Mouse (Mus musculus): Measurements from ENCODE around the gene Ccnl1. TPM values are rescaled to one million over a fixed set of nuclear protein-coding genes. Genes with fewer than 3 reads are reported as not detected.

Gene Ccnl1
- polyA plus RNA-seq, 1 experiment from 2014 or later = 129 TPM

DNA sequence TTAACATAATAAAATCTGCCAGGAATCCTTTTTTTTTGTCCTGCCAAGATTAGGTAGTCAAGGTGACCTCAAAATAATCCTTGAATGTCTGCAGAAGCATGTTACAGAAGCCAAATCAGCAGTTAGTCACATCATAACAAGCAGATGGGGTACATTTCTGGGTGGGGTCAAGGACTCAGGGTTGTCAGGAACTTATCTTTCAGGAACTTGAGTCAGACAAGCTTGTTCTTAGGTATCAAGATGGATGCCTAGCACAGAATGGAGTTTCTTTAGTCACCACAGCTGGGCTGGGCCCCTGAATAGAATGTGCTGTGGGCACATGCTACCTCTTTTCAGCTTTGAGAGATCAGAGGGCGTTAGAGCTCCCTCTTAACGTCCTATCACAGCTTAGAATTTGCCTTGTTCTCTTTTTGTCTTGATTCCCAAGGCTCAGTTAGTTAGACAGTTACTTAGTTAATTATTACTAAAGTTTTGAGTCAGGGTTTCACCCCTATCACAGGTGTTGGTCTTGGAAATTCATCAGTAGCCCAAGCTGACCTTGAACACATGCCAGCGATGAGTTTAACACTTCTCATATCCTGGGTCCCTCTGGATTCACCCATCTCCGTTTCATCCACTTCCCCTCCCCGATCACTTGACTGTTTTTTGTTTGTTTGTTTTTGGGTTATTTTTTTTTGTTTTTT, 32.9 kb downstream of the Ccnl1 start:
- WGBS = 81% methylated on average over 5 of the region's 5 CpGs
- Histone ChIP-seq H3K36me3 (ENCODE audit: insufficient read depth) (no peaks in the 10 kb centered on the region), H3K4me2 (no peak overlapping the region), H3K9me3 (ENCODE audit: low read depth, low read length) (no peaks in the 10 kb centered on the region), H3K4me1 (ENCODE audit: insufficient read depth) (peaks cover 10% of the 10 kb centered on the region; the same call in 1 of the 2 replicates), H3K9ac (no peak overlapping the region), H3K4me3 (ENCODE audit: low read depth, low read length) (no peak overlapping the region), H3K27me3 (ENCODE audit: insufficient read depth, low read length) (no peaks in the 10 kb centered on the region), H3K27ac (ENCODE audit: low read depth) (no peak overlapping the region)
- no peak for ATAC-seq (ENCODE audit: insufficient read depth)
- DNase-seq = no peak
- no peak for TF ChIP-seq CTCF (IDR thresholded peaks at IDR 0.05; ENCODE audit: low read depth)

DNA sequence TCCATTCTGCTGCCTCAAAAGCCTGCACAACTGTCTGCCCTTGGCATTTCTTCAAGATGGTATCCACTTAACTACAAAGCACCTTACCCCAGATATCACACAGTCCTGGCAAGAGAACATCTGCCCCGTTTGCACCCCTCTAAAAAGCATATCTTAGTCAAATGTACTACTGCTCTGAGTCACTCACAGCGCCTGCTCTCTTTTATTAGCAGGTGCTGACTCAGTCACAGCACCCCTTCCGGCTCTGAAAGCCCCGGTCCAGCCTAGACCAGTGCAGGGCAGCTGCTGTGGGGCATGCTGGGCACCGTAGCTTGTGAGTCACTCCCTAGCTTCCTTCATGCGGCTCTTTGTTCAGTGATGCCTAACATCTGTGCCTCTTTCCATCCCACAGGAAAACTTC, 35.6 kb downstream of the Ccnl1 start:
- 68% methylated on average over 6 of the region's 6 CpGs for WGBS
- no peak overlapping the region for H3K9ac ChIP-seq
- no peak overlapping the region for H3K27ac ChIP-seq (ENCODE audit: low read depth)
- H3K4me2 ChIP-seq = no peak overlapping the region
- H3K27me3 ChIP-seq (ENCODE audit: insufficient read depth, low read length) = no peaks in the 10 kb centered on the region
- ATAC-seq (ENCODE audit: insufficient read depth) (no peak), DNase-seq (no peak)
- no peaks in the 10 kb centered on the region for H3K4me1 ChIP-seq (ENCODE audit: insufficient read depth)
- no peak for TF ChIP-seq CTCF (IDR thresholded peaks at IDR 0.05; ENCODE audit: low read depth)
- H3K4me3 ChIP-seq (ENCODE audit: low read depth, low read length) = no peak overlapping the region
- H3K9me3 ChIP-seq (ENCODE audit: low read depth, low read length) = no peaks in the 10 kb centered on the region
- H3K36me3 ChIP-seq (ENCODE audit: insufficient read depth) = no peaks in the 10 kb centered on the region

DNA sequence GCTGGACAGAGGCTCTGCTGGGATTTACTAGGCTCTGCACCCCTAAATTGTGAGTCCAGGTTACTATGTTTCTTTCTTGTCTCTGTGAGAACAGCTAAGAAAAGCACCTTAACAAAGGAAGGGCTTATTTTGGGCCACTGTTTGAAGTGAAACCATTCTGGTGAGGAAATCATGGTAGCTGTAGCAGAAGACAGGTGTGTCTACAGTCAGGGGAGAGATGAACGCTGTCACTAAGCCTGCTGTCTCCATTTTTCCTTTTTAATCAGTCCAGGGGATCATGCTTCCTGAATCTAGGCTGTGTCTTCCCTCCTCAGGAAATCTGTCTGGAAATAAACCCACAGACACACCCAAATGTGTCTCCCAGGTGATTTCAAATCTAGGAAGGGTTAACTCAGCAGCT, 36.4 kb downstream of the Ccnl1 start:
- no peak for ATAC-seq (ENCODE audit: insufficient read depth)
- H3K36me3 ChIP-seq (ENCODE audit: insufficient read depth) = no peaks in the 10 kb centered on the region
- H3K4me2 ChIP-seq = no peak overlapping the region
- H3K27me3 ChIP-seq (ENCODE audit: insufficient read depth, low read length) = no peaks in the 10 kb centered on the region
- TF ChIP-seq CTCF (IDR thresholded peaks at IDR 0.05; ENCODE audit: low read depth) = no peak
- WGBS = 90% methylated on average over 1 of the region's 1 CpGs
- no peak overlapping the region for H3K9ac ChIP-seq
- DNase-seq = no peak
- no peaks in the 10 kb centered on the region for H3K9me3 ChIP-seq (ENCODE audit: low read depth, low read length)
- no peak overlapping the region for H3K27ac ChIP-seq (ENCODE audit: low read depth)
- no peak overlapping the region for H3K4me3 ChIP-seq (ENCODE audit: low read depth, low read length)
- H3K4me1 ChIP-seq (ENCODE audit: insufficient read depth) = no peaks in the 10 kb centered on the region

DNA sequence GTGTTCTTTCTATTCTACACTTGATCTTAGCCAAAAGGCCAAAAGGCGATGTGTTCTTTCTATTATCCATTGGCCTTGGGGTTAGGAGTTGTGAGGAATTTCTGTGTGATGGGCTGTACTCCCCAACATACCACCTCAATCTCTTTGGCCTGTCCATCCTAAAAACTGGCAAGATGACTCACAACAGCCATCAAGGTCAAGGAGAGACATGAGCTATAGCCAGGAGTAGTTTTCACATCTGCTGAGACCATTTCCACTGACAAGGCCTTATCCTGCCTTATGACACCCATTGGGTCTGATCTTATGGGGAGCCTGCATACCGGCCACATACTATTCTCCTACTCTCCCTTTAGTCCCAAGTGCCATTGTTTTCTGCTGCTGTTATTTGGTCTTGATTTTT, 39.0 kb downstream of the Ccnl1 start:
- H3K4me3 ChIP-seq (ENCODE audit: low read depth, low read length) = no peak overlapping the region
- DNase-seq (no peak), ATAC-seq (ENCODE audit: insufficient read depth) (no peak)
- H3K27ac ChIP-seq (ENCODE audit: low read depth) = no peak overlapping the region
- no peaks in the 10 kb centered on the region for H3K4me1 ChIP-seq (ENCODE audit: insufficient read depth)
- no peaks in the 10 kb centered on the region for H3K27me3 ChIP-seq (ENCODE audit: insufficient read depth, low read length)
- no peaks in the 10 kb centered on the region for H3K9me3 ChIP-seq (ENCODE audit: low read depth, low read length)
- TF ChIP-seq CTCF (IDR thresholded peaks at IDR 0.05; ENCODE audit: low read depth) = no peak
- no peak overlapping the region for H3K9ac ChIP-seq
- 92% methylated on average over 2 of the region's 2 CpGs for WGBS
- no peak overlapping the region for H3K4me2 ChIP-seq
- no peaks in the 10 kb centered on the region for H3K36me3 ChIP-seq (ENCODE audit: insufficient read depth)

DNA sequence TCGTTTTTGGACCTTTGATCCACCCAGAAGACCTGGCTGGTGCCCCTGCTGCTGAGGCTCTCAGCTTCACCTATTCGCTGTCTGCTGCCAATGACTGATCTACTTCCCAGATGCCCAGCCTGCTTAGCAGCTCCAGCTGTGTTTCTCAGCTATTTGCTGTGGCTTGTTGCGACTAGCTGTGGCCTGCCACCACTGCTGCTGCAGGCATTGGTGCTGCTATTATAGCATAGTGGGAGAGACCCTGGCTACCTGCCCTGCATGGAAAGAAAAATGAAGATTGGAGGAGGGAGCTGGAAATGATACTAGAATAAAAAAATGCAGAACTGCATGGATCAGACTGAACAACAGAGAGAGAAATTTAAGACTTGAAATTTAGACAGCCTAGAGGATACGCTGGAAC, 45.1 kb downstream of the Ccnl1 start:
- WGBS = 46% methylated on average over 4 of the region's 4 CpGs
- H3K27ac ChIP-seq (ENCODE audit: low read depth) = no peak overlapping the region
- no peak for ATAC-seq (ENCODE audit: insufficient read depth)

DNA sequence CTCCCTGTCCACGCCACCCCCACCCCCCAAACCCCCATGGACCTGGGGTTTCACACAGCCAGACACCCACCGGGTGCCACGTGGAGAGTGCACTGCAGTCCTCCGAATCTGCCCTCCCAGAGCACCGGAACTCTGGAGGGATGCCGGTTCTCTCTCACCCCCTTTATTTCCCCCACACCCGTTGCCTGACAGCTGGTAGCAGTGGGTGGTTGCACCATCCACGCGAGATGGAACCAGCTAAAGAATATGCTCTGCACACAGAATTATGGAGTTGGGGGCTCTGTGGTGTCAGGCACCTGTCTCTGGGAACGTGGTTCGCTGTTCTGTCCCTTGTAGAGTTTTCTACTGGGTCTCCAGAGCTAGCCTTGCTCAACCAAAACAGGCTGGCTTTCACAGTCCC, 45.8 kb downstream of the Ccnl1 start:
- Histone ChIP-seq H3K4me3 (ENCODE audit: low read depth, low read length) (no peak overlapping the region), H3K27me3 (ENCODE audit: insufficient read depth, low read length) (no peaks in the 10 kb centered on the region), H3K9ac (no peak overlapping the region), H3K4me2 (no peak overlapping the region), H3K27ac (ENCODE audit: low read depth) (no peak overlapping the region), H3K4me1 (ENCODE audit: insufficient read depth) (no peaks in the 10 kb centered on the region), H3K36me3 (ENCODE audit: insufficient read depth) (no peaks in the 10 kb centered on the region), H3K9me3 (ENCODE audit: low read depth, low read length) (no peaks in the 10 kb centered on the region)
- 59% methylated on average over 11 of the region's 11 CpGs for WGBS
- DNase-seq (no peak), ATAC-seq (ENCODE audit: insufficient read depth) (no peak)
- TF ChIP-seq CTCF (IDR thresholded peaks at IDR 0.05; ENCODE audit: low read depth) = no peak

More for the DNA sequence above, 45.1 kb downstream of the Ccnl1 start:
- H3K4me1 ChIP-seq (ENCODE audit: insufficient read depth) = no peaks in the 10 kb centered on the region
- no peaks in the 10 kb centered on the region for H3K27me3 ChIP-seq (ENCODE audit: insufficient read depth, low read length)
- DNase-seq = no peak
- TF ChIP-seq CTCF (IDR thresholded peaks at IDR 0.05; ENCODE audit: low read depth) = no peak
- no peak overlapping the region for H3K4me3 ChIP-seq (ENCODE audit: low read depth, low read length)
- H3K9ac ChIP-seq = no peak overlapping the region
- H3K9me3 ChIP-seq (ENCODE audit: low read depth, low read length) = no peaks in the 10 kb centered on the region
- H3K36me3 ChIP-seq (ENCODE audit: insufficient read depth) = no peaks in the 10 kb centered on the region
- no peak overlapping the region for H3K4me2 ChIP-seq

DNA sequence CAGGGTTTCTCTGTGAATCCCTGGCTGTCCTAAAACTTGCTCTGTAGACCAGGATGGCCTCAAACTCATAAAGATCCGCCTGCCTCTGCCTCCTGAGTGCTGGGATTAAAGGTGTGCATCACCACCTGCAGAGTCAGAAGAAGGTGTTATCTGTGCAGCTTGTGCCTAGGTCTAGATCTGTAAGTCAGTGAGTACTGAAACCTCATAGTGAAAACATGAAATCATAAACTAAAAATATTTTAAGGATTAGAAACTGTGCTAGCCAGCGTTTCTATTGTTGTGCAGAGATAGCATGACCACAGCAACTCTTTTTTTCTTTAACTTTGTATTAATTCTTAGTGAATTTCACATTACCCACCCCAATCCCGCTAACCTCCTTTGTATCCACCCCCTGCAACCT, 46.8 kb downstream of the Ccnl1 start:
- Histone ChIP-seq H3K9me3 (ENCODE audit: low read depth, low read length) (no peaks in the 10 kb centered on the region), H3K4me2 (no peak overlapping the region), H3K27me3 (ENCODE audit: insufficient read depth, low read length) (no peaks in the 10 kb centered on the region), H3K9ac (no peak overlapping the region), H3K27ac (ENCODE audit: low read depth) (no peak overlapping the region), H3K36me3 (ENCODE audit: insufficient read depth) (no peaks in the 10 kb centered on the region), H3K4me1 (ENCODE audit: insufficient read depth) (no peaks in the 10 kb centered on the region), H3K4me3 (ENCODE audit: low read depth, low read length) (no peak overlapping the region)
- no peak for TF ChIP-seq CTCF (IDR thresholded peaks at IDR 0.05; ENCODE audit: low read depth)
- 84% methylated on average over 3 of the region's 3 CpGs for WGBS
- DNase-seq = no peak
- no peak for ATAC-seq (ENCODE audit: insufficient read depth)

Measured in lung, embryonic 14.5 days (tissue).